Mouse (Mus musculus): ENCODE results near the gene Chd2.
A peak's percentile ranks its signal among the peaks of the same experiment; 100 is the strongest.

Chd2 gene

DNA sequence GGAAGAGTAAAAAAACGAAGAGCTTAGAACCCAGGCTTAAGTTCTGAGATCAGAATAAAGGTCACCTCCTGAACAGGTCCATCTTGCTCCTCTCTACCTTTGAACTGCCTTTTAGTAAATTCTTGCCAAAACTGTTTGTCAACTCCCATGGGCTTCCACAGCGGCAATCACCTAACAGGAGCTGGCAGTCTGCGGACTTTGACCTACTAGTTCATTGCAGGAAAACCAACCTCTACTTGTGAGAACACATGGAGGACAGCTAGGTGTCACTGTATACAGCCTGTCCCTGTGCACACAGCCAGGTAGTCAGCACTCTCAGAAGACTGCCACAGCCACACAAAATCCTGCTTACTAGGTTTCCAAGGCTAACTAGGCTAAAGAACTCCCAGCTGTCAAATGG lies 99.8 kb downstream of the Chd2 start:
- no peak for DNase-seq (ENCODE audit: low spot score)

GRCm38 (mm10) chr7:73435685-73436084 lies 105.9 kb downstream of the Chd2 start:
- DNase-seq (ENCODE audit: low spot score): no peak

DNA sequence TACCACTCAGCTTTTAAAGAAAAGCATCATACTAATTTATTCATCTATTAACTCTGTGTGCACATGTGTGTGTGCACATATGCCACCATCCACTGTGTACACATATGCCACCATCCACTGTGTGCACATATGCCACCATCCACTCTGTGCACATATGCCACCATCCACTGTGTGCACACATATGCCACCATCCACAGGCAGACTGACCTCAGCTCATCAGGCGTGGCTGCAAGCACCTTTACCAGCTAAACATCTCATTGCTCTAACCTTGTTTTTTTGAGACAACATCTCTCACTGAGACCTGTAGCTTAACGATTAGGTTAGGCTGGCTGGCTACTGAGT lies 107.3 kb downstream of the Chd2 start:
- DNase-seq (ENCODE audit: low spot score): no peak

DNA sequence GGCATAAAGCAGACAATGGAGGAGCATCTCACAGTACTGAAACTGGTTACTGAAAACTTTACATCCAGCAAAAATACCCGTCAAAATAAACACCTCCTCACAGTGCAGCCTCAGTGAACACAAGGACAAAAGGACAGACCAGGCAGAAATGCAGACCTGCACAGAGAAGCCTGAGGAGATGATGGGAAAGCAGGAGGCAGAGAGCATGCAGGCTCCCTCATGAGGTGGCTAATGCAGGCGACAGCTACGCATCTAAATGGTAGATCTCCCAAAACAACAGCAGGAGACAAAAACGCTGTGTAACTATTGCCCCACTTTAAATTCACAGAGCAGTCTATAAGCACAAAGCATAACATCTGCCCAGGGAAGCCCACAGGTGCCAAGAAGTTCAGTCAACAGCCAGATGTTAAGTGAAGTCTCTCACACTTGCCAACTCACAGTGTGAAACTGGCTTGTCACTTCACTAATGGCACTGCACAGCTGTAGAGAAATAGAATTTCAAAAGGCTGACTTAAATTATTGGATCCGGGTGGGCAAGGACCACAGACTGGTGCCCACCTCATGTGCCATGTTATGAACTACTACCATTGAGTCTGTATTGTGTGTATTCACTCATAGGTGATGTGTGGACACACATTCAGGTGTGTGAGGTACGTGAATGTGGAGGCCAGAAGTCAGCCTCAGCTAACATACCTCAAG lies 107.8 kb downstream of the Chd2 start:
- DNase-seq (ENCODE audit: low spot score): no peak

DNA sequence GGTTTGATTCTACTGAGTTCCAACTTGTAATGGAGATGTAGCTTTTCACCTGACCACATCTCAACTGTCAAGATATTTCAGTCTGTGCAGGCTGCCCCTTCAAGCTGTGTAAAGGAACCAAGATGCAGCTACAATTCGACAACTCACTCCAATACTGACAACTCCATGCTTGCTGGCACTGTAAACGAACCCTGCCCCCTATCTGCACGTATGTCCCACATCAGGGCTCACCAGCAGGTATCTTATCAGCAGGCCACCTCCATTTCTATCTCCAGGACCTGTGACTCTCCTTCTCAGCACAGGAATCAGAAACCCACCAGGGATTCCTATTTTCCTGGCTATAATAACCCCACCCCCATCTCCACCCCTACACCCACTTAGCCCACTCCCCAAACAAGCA lies 113.1 kb downstream of the Chd2 start:
- DNase-seq (ENCODE audit: low spot score): no peak

GRCm38 (mm10) chr7:73427794-73428193 lies 113.8 kb downstream of the Chd2 start:
- DNase-seq (ENCODE audit: low spot score): no peak

DNA sequence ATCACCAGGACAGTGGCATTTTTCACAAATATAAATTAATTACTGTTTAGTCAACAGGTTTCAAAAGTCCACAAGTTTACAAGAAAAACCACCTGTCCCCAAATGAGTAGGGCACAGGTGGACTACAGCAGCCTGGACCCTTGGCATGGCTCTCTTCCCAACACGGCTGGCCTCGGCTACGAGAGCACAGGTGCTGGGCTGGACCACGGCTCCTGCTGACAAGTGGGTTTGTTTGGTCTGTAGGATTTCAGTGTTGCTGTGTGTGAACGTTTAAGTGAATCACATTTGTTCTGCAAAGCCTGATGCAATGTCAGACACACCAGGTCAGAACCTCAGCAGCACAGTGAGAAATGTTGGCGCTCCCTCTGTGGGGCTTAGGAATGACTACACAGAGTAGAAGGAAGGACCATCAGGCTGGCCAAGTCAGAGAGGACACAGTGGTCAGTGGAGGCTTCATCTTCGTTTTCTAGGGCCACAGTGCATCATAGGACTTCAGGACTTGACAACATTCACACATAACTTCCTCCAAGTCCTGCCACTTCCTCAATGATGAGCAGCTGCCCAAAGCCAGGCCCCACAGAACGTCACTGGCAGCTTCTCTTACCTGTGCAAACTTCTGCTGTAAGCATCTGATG lies 114.8 kb downstream of the Chd2 start:
- DNase-seq (ENCODE audit: low spot score): no peak

GRCm38 (mm10) chr7:73426235-73426634 lies 115.4 kb downstream of the Chd2 start:
- no peak for DNase-seq (ENCODE audit: low spot score)

- DNase-seq (ENCODE audit: low spot score): no peak
These were observed 116.2 kb downstream of the Chd2 start for GRCm38 (mm10) chr7:73425451-73425850.

DNA sequence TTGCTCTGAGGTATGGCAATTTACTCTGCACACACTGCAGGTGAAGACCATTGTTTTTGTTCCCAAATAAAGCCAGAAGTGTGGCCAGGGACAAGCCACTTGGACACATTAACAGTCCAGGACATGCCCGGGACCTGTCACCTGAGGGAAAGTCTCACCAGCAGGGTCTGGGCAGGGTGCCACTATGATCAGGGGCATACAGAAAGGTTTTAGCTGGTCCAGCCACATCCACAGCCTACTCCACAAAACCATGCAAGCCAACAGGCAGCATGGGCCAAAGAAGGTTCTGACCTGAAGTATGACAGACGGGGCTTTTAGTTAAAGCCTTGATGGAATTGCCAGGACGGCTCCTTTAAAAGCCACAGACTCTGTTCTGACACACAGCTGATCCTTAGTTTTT lies 116.9 kb downstream of the Chd2 start:
- no peak for DNase-seq (ENCODE audit: low spot score)

DNA sequence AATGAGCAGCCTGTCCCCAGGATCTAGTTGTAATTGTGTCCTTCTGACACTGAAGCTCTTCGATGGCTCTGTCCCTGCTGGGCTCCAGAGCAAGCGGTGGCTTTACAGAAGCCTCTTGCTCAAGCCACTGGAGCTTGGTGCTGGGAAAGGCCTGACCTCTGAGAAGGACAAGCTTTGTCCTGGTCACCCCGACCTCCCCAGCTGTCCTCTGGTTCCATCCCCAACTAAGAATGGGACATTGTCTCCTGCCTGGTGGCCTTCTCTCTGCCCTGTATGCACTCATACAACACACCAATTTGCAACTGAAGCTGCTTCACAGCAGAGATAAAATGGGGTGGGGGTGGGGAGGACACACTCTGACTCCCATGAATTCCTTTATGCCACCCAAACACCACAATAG lies 117.4 kb downstream of the Chd2 start:
- DNase-seq (ENCODE audit: low spot score): peak; percentile 52

DNA sequence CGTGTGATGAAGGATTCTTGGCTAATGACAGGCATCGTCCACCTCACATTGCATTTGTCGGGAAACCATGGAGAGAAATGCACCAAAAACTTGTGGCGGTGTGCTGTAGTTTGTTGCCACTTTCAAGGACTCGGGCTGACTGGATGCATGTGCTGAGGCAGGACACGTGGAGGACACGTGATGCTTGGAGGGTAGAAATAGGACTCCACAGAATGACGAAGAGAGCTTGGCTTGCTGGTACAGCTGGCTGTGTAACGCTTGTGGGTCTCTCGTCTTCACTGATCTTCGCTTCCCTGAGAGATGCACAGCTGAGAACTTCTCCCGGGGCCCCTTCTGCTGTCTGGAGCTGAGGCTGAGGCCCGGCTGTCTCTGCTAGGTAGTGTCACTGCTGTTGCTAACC lies 118.4 kb downstream of the Chd2 start:
- DNase-seq (ENCODE audit: low spot score): no peak

DNA sequence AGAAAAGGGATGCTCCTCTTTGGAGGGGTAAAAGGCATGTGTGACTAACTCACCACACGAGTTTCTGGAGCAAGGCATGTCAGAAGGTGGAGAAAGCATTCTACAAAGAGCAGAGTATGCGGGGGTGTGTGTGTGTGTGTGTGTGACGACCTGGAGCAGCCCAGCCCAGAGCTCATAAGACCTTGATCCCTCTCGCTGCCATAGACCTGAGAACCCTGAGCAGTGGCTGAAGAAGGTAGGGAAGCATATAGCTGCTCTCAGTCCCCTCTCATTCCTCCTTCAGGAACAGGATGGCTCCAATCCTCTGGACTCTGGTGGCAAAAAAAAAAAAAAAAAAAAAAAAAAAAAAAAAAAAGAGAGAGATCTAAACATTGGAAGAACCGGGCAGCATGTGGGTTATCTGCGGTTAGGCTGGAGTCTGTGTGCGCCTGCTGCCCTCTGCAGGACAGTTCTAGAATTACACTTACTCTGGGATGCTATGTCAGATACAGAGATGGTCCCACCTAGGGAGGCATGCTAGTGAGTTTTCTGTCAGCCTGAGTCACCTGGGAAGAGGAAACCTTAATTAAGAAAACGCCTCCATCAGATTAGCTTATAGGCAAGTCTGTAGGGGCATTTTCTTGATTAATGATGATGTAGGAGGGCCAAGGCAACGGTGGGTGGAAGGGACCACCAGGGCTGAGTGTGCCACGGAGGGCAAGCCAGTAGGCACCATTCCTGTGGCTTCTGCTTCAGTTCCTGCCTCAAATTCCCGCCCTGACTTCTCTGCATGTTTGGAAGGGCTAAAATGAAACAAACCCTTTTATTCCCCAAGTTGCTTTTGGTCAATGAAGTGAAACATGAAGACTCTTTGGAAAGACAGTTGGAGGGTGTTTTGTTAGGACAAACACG lies 119.2 kb downstream of the Chd2 start:
- DNase-seq (ENCODE audit: low spot score): peak; percentile 90

- no peak for DNase-seq (ENCODE audit: low spot score)
These were observed 120.2 kb downstream of the Chd2 start for GRCm38 (mm10) chr7:73421278-73422015.

- no peak for DNase-seq (ENCODE audit: low spot score)
These were observed 120.8 kb downstream of the Chd2 start for GRCm38 (mm10) chr7:73420827-73421226.

GRCm38 (mm10) chr7:73419375-73419774 lies 122.3 kb downstream of the Chd2 start:
- DNase-seq (ENCODE audit: low spot score): no peak

GRCm38 (mm10) chr7:73414192-73414591 lies 127.4 kb downstream of the Chd2 start:
- DNase-seq (ENCODE audit: low spot score): no peak

- no peak for DNase-seq (ENCODE audit: low spot score)
These were observed 129.2 kb downstream of the Chd2 start for GRCm38 (mm10) chr7:73412419-73412818.

- DNase-seq (ENCODE audit: low spot score): no peak
These were observed 129.6 kb downstream of the Chd2 start for GRCm38 (mm10) chr7:73411986-73412385.

DNA sequence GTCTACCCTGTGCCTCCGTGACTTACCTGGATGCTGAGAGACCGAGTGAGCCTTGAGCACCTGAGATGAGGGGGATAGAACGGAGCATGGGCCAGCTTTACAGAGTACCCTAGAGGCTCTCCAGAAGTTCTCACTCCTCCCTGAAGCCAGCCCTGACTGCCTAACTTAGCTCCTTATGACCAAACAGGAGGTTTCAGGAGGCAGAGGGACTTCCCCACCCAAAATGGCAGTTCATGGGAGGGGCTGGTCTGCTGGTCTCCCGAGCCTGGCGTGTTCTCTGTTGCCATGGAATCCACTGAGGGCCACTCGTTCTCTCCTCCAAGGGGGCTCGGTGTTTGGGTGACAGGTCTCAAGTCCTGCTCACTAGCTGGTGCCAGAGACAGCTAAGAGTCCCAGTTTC lies 130.1 kb downstream of the Chd2 start:
- no peak for DNase-seq (ENCODE audit: low spot score)

DNA sequence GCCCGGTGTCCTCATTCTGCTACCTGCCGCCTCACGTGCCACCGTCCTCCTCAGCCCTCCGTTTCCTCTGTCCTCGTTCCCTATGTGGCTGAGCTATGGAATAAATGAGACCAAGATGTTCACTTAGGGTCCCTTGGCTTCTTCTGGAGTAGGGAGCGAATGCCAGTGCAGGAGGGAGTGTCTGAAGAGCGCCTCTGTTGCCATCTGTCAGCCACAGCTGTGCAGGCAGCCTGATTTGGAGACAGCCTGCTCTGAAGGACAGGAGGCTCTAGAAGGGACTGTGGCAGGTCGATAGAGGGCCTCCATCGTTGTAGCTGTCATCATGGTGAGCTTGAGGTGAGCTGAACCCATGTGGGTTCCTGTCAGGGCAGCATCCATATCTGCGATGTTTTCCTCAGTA lies 136.1 kb downstream of the Chd2 start:
- no peak for DNase-seq (ENCODE audit: low spot score)

GRCm38 (mm10) chr7:73403538-73403937 lies 138.1 kb downstream of the Chd2 start:
- DNase-seq (ENCODE audit: low spot score): no peak
